Mouse (Mus musculus): ENCODE measurements at regions not wholly inside any gene's neighbourhood (a gene's known extent, or its start where the extent isn't known, plus 50 kb on each side); places are given as distances from the start of the nearest gene placed in this dataset.

DNA sequence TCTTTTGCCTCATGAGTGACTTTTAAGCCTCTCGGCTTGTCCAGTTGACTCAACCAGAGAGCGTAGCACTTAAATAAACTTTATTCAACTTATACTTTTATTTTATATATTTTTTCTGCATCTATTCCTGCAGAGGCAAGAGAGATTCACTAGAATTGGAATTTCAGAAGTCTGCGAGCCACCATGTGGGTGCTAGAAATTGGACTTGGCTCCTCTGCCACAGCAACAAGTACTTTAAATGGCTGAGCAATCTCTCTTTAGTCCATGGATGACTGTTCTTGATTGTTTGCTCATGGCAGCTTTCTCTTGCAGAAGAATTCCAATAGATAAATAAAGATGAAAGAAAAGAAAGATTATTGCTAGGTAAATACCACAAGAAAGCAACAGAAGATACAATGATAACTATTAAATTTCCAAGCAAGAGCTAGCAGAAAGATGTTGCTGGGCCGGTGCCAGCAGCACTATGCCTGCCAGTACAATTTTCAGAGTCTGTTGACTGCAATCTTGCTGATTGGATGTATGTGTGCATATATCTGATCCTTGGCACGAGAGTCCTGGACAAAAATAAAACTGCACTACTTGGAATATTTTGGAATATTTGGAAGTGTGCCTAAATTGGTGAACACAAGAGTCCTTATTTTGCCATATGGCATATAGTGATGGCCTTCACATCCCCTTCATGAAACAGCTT lies 542.6 kb upstream of the A830018L16Rik start:
- DNase-seq (ENCODE audit: low spot score) (no peak), ATAC-seq (no peak)
- Histone ChIP-seq H3K27me3 (replicated peaks; ENCODE audit: insufficient read depth, low read length) (no peaks in the 10 kb centered on the region), H3K36me3 (ENCODE audit: insufficient read depth, low read length) (no peaks in the 10 kb centered on the region), H3K9me3 (ENCODE audit: low read length) (no peaks in the 10 kb centered on the region), H3K9ac (replicated peaks; ENCODE audit: low read depth) (no peak overlapping the region), H3K4me3 (ENCODE audit: low read depth, low read length) (no peak overlapping the region), H3K27ac (ENCODE audit: low read length) (no peak overlapping the region), H3K4me2 (replicated peaks; ENCODE audit: low read depth, low read length) (no peak overlapping the region), H3K4me1 (ENCODE audit: insufficient read depth, low read depth, low read length) (no peaks in the 10 kb centered on the region)
- WGBS, result 68% methylated on average over 5 of the region's 5 CpGs
- TF ChIP-seq CTCF (IDR thresholded peaks at IDR 0.05) (no peak), EP300 (IDR thresholded peaks at IDR 0.05) (no peak)

DNA sequence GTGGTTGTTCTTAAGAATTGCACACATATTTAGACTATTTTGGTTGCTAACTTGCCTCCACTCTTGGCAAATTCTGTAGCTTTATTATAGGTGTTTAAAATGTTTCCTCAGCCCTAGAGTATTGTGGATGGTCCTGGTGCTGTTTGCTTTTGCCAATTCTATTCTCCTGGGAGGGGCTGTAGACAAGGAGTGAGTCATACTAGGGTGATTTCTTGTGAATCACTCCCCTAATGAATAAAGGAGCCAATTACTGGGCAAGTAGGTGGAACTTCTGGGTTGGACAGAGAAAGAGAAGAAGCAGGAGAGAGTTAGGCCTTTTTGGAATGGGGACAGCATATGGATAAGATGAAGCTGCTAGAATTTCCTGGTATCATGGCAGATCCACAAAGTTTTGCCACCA lies 541.6 kb upstream of the A830018L16Rik start:
- Histone ChIP-seq H3K4me2 (replicated peaks; ENCODE audit: low read depth, low read length) (no peak overlapping the region), H3K36me3 (ENCODE audit: insufficient read depth, low read length) (no peaks in the 10 kb centered on the region), H3K4me3 (ENCODE audit: low read depth, low read length) (no peak overlapping the region), H3K9me3 (ENCODE audit: low read length) (no peaks in the 10 kb centered on the region), H3K9ac (replicated peaks; ENCODE audit: low read depth) (no peak overlapping the region), H3K27me3 (replicated peaks; ENCODE audit: insufficient read depth, low read length) (no peaks in the 10 kb centered on the region), H3K27ac (ENCODE audit: low read length) (no peak overlapping the region), H3K4me1 (ENCODE audit: insufficient read depth, low read depth, low read length) (no peaks in the 10 kb centered on the region)
- DNase-seq (ENCODE audit: low spot score), result no peak
- TF ChIP-seq EP300 (IDR thresholded peaks at IDR 0.05) (no peak), CTCF (IDR thresholded peaks at IDR 0.05) (no peak)
- no peak for ATAC-seq

DNA sequence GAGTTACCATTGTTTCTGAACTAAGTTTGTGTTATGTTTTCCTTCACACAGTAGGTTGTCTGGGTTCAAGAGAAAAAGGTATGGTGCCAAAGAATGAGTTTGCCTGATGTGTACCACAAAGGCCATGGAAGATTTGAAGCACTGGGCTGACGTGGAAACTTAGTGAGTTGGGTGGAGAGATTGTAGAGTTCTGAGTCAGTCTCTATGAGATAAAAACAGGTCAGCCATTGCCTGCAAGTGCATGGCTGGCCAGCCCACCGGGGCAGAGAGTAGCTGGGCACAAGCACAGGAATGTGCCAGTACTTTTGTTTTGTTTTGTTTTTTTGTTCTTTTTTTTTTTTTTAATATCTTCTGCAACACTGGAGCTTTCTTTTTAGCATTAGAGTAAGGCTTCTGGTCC lies 541.2 kb upstream of the A830018L16Rik start:
- 68% methylated on average over 2 of the region's 2 CpGs for WGBS
- H3K36me3 ChIP-seq (ENCODE audit: insufficient read depth, low read length), result no peaks in the 10 kb centered on the region
- no peak overlapping the region for H3K9ac ChIP-seq (replicated peaks; ENCODE audit: low read depth)
- H3K9me3 ChIP-seq (ENCODE audit: low read length), result no peaks in the 10 kb centered on the region
- ATAC-seq (no peak), DNase-seq (ENCODE audit: low spot score) (no peak)
- TF ChIP-seq CTCF (IDR thresholded peaks at IDR 0.05) (no peak), EP300 (IDR thresholded peaks at IDR 0.05) (no peak)
- no peaks in the 10 kb centered on the region for H3K27me3 ChIP-seq (replicated peaks; ENCODE audit: insufficient read depth, low read length)
- H3K4me2 ChIP-seq (replicated peaks; ENCODE audit: low read depth, low read length), result no peak overlapping the region
- H3K27ac ChIP-seq (ENCODE audit: low read length), result no peak overlapping the region
- H3K4me3 ChIP-seq (ENCODE audit: low read depth, low read length), result no peak overlapping the region
- no peaks in the 10 kb centered on the region for H3K4me1 ChIP-seq (ENCODE audit: insufficient read depth, low read depth, low read length)

DNA sequence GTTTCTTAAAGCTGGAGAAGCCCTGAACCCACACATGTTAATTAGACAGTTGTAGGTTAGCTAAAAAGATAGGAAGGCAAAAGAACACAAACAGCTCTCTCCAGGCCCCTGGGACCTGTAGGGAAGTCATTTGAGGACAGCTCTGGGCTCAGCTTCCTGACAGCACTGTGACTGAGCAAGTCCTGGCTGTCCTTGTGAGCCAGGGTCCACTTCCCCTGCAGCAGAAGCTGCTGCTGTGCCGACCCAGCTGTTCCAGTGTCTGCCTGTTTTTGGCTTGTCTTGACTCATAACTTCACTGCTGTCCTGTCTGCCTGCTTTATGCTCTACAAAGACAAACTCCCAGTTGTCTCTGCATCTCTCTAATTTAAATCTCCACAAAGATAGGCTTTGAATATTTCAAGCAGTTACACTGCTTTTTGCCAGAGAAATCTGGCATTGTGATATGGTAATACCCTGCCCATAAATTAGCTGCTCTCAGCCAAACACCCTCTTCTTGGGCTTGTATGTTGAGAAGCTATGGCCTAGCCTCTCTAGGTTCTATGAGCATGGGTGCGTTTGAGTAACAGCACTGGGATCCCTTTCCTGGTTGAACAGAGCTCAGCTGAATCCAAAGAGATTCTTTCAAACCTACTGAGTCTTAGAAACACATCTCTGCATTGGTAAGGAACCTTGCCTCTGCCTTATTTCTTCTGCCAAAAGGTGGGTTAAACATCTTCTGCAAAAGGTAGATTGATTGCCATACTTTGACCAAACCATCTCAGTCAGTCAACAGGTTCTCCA lies 536.3 kb upstream of the A830018L16Rik start:
- Histone ChIP-seq H3K4me3 (ENCODE audit: low read depth, low read length) (no peak overlapping the region), H3K36me3 (ENCODE audit: insufficient read depth, low read length) (no peaks in the 10 kb centered on the region), H3K27ac (ENCODE audit: low read length) (no peak overlapping the region), H3K9ac (replicated peaks; ENCODE audit: low read depth) (no peak overlapping the region), H3K4me2 (replicated peaks; ENCODE audit: low read depth, low read length) (no peak overlapping the region), H3K9me3 (ENCODE audit: low read length) (no peaks in the 10 kb centered on the region), H3K27me3 (replicated peaks; ENCODE audit: insufficient read depth, low read length) (no peaks in the 10 kb centered on the region), H3K4me1 (ENCODE audit: insufficient read depth, low read depth, low read length) (no peaks in the 10 kb centered on the region)
- peak; percentile 90 for ATAC-seq
- WGBS, result 41% methylated on average over 2 of the region's 2 CpGs
- no peak for TF ChIP-seq CTCF (IDR thresholded peaks at IDR 0.05)
- TF ChIP-seq EP300 (IDR thresholded peaks at IDR 0.05), result no peak
- DNase-seq (ENCODE audit: low spot score), result peak; percentile 77

DNA sequence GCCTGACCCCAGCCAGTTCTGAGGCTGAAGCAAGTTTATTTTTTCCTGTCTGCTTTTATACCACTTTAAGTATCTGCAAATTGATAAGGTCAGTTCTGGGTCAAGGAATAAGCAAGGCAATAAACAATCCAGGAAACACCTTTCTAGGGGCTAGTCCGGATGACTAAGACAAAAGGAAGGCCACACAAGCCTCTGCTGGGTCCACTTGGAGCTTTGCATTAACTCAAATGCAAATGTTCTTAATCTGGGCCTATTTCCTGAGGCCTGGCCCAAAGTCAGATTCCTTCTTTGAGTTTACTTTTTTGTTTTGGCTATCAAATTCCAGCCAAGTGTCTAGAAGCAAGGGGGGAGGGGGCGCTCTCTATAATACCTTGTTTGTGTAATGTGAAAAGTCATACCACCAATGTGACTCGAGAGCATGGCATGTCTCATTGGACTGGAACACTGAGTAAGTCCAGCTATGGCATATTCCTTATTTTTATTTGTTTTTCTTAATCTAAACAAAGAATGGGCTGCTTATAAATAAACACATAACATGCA lies 535.6 kb upstream of the A830018L16Rik start:
- Histone ChIP-seq H3K36me3 (ENCODE audit: insufficient read depth, low read length) (no peaks in the 10 kb centered on the region), H3K4me3 (ENCODE audit: low read depth, low read length) (no peak overlapping the region), H3K9ac (replicated peaks; ENCODE audit: low read depth) (no peak overlapping the region), H3K4me1 (ENCODE audit: insufficient read depth, low read depth, low read length) (no peaks in the 10 kb centered on the region), H3K27ac (ENCODE audit: low read length) (no peak overlapping the region), H3K27me3 (replicated peaks; ENCODE audit: insufficient read depth, low read length) (no peaks in the 10 kb centered on the region), H3K4me2 (replicated peaks; ENCODE audit: low read depth, low read length) (no peak overlapping the region), H3K9me3 (ENCODE audit: low read length) (no peaks in the 10 kb centered on the region)
- TF ChIP-seq CTCF (IDR thresholded peaks at IDR 0.05), result no peak
- TF ChIP-seq EP300 (IDR thresholded peaks at IDR 0.05), result no peak
- DNase-seq (ENCODE audit: low spot score) (no peak), ATAC-seq (no peak)
- WGBS, result 57% methylated on average over 3 of the region's 3 CpGs

DNA sequence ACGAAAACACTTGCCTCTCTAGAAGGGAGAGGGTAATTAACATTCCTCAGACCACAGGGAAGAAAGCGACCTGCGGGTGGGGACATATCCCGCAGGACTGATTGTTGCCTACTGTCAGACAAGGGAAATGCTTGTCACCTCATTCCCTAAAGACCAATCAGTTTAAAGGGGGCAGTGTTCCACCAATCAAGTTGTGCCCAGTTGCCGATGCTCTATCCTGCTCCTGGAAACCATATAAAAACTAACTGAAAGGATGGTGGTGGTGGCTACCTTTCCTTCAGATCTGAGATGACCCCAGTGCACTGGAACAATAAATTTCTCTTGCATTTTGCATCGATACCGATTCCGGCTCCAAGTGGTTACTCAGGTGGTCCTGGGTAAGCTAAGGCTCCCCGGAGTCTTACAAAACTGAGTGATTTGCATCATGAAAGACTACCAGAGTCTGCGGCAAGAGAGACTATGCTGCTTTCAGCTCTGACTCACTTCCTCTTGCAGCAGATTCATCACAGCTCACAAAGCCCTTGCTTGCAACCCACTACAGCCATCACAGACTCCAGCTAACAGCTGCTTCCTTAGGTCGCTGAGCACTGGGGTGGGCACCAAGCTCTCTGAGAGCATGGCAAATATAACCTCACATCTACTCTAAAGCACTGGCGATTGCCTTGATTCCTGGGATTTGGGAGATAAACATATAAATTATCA lies 533.7 kb upstream of the A830018L16Rik start:
- DNase-seq (ENCODE audit: low spot score) (no peak), ATAC-seq (peak; percentile 50)
- WGBS, result 65% methylated on average over 12 of the region's 12 CpGs
- Histone ChIP-seq H3K4me1 (ENCODE audit: insufficient read depth, low read depth, low read length) (no peaks in the 10 kb centered on the region), H3K9ac (replicated peaks; ENCODE audit: low read depth) (no peak overlapping the region), H3K9me3 (ENCODE audit: low read length) (no peaks in the 10 kb centered on the region), H3K4me3 (ENCODE audit: low read depth, low read length) (no peak overlapping the region), H3K27me3 (replicated peaks; ENCODE audit: insufficient read depth, low read length) (no peaks in the 10 kb centered on the region), H3K27ac (ENCODE audit: low read length) (no peak overlapping the region), H3K36me3 (ENCODE audit: insufficient read depth, low read length) (no peaks in the 10 kb centered on the region), H3K4me2 (replicated peaks; ENCODE audit: low read depth, low read length) (no peak overlapping the region)
- no peak for TF ChIP-seq EP300 (IDR thresholded peaks at IDR 0.05)
- TF ChIP-seq CTCF (IDR thresholded peaks at IDR 0.05), result peak; percentile 14; the same call in 1 of the 2 replicates

Measured in lung, postnatal 0 days (tissue).